Mouse (Mus musculus): ENCODE results near the gene Dtl. TPM values are rescaled to one million over a fixed set of nuclear protein-coding genes. Genes with fewer than 3 reads are reported as not detected.

The Dtl gene
- polyA plus RNA-seq, 1 experiment from 2014 or later, result 7.7 TPM

DNA sequence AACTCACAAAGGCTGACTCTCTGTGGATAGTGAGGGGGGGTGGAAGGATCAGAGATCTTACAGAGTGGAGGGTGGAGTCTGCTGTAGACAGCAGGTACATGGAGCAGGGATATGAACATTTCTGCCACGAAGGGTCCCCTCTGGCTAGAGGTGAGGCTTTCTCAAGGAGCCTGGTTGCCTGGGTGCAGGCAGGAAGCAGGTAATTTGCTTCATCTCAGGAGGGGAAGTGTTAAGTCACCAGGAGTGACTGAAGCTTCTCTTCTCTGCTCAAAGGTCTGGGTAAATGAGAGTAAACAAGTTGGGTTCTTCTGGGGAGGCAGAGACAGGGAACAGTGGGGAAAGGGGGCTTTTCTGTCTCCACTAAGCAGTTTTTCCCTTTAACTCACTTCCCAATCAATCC lies 44.3 kb downstream of the Dtl start:
- no peaks in the 10 kb centered on the region for H3K27me3 ChIP-seq (ENCODE audit: control insufficient read depth, insufficient read depth, low read length)
- WGBS, result 81% methylated on average over 1 of the region's 1 CpGs
- no peaks in the 10 kb centered on the region for H3K9me3 ChIP-seq (ENCODE audit: control insufficient read depth, low read length)
- DNase-seq (ENCODE audit: low spot score) (no peak), ATAC-seq (ENCODE audit: low FRiP score) (no peak)
- H3K36me3 ChIP-seq (replicated peaks; ENCODE audit: control insufficient read depth, insufficient read depth), result no peaks in the 10 kb centered on the region
- no peak overlapping the region for H3K27ac ChIP-seq
- H3K9ac ChIP-seq, result no peak overlapping the region
- no peak overlapping the region for H3K4me2 ChIP-seq (replicated peaks)
- no peaks in the 10 kb centered on the region for H3K4me1 ChIP-seq (replicated peaks; ENCODE audit: control insufficient read depth, insufficient read depth, low read length)
- no peak overlapping the region for H3K4me3 ChIP-seq (replicated peaks; ENCODE audit: low read length)

DNA sequence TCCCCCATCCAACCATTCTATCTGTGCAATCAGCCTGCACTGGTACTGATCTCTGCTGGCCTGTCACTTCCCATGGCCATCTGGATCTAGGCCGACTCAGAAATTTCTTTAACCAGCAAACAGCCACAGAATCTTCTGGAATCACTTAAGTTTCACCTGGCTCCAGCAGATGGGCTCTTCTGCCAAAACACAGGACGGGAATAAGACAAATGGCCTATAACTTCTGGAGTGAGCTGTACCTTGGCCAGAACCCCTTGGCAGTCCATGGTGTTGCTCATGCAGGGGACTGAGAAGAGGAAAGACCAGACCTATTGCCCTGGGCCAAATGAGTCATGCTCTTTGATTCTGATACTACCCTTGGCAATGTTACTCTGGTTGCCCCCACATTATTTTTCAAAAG lies 45.9 kb downstream of the Dtl start:
- DNase-seq (ENCODE audit: low spot score) (no peak), ATAC-seq (ENCODE audit: low FRiP score) (no peak)
- H3K27me3 ChIP-seq (ENCODE audit: control insufficient read depth, insufficient read depth, low read length), result no peaks in the 10 kb centered on the region
- H3K9me3 ChIP-seq (ENCODE audit: control insufficient read depth, low read length), result no peaks in the 10 kb centered on the region
- H3K9ac ChIP-seq, result no peak overlapping the region
- 85% methylated on average over 2 of the region's 2 CpGs for WGBS
- no peak overlapping the region for H3K4me2 ChIP-seq (replicated peaks)
- no peaks in the 10 kb centered on the region for H3K4me1 ChIP-seq (replicated peaks; ENCODE audit: control insufficient read depth, insufficient read depth, low read length)
- H3K4me3 ChIP-seq (replicated peaks; ENCODE audit: low read length), result no peak overlapping the region
- H3K27ac ChIP-seq, result no peak overlapping the region
- no peaks in the 10 kb centered on the region for H3K36me3 ChIP-seq (replicated peaks; ENCODE audit: control insufficient read depth, insufficient read depth)

GRCm38 (mm10) chr1:191527921-191528612 lies 47.3 kb downstream of the Dtl start:
- no peaks in the 10 kb centered on the region for H3K27me3 ChIP-seq (ENCODE audit: control insufficient read depth, insufficient read depth, low read length)
- H3K9me3 ChIP-seq (ENCODE audit: control insufficient read depth, low read length), result no peaks in the 10 kb centered on the region
- H3K27ac ChIP-seq, result no peak overlapping the region
- WGBS, result 70% methylated on average over 4 of the region's 4 CpGs
- no peak overlapping the region for H3K9ac ChIP-seq
- H3K4me3 ChIP-seq (replicated peaks; ENCODE audit: low read length), result no peak overlapping the region
- DNase-seq (ENCODE audit: low spot score) (no peak), ATAC-seq (ENCODE audit: low FRiP score) (no peak)
- no peak overlapping the region for H3K4me2 ChIP-seq (replicated peaks)
- no peaks in the 10 kb centered on the region for H3K36me3 ChIP-seq (replicated peaks; ENCODE audit: control insufficient read depth, insufficient read depth)
- no peaks in the 10 kb centered on the region for H3K4me1 ChIP-seq (replicated peaks; ENCODE audit: control insufficient read depth, insufficient read depth, low read length)

DNA sequence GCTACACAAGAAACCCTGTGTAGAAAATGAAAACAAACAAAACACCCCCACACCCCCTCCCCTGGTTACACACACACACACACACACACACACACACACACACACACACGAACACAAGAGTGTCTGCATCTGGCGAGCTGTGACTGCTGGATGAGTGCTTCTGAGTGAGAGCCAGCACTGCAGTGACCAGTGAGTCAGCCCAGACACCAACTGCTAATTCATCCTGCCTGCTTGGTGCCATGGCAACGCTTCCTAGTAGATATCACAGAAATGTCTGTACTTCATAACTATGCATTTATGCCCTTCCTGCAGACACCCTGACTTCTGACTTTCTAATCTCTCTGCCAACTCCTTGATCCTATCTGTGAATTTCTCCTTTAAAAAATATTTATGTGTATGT lies 48.3 kb downstream of the Dtl start:
- H3K27ac ChIP-seq, result no peak overlapping the region
- H3K4me2 ChIP-seq (replicated peaks), result no peak overlapping the region
- ATAC-seq (ENCODE audit: low FRiP score) (no peak), DNase-seq (ENCODE audit: low spot score) (no peak)
- H3K36me3 ChIP-seq (replicated peaks; ENCODE audit: control insufficient read depth, insufficient read depth), result no peaks in the 10 kb centered on the region
- no peaks in the 10 kb centered on the region for H3K4me1 ChIP-seq (replicated peaks; ENCODE audit: control insufficient read depth, insufficient read depth, low read length)
- H3K4me3 ChIP-seq (replicated peaks; ENCODE audit: low read length), result no peak overlapping the region
- H3K9ac ChIP-seq, result no peak overlapping the region
- no peaks in the 10 kb centered on the region for H3K9me3 ChIP-seq (ENCODE audit: control insufficient read depth, low read length)
- no peaks in the 10 kb centered on the region for H3K27me3 ChIP-seq (ENCODE audit: control insufficient read depth, insufficient read depth, low read length)
- 69% methylated on average over 3 of the region's 3 CpGs for WGBS

DNA sequence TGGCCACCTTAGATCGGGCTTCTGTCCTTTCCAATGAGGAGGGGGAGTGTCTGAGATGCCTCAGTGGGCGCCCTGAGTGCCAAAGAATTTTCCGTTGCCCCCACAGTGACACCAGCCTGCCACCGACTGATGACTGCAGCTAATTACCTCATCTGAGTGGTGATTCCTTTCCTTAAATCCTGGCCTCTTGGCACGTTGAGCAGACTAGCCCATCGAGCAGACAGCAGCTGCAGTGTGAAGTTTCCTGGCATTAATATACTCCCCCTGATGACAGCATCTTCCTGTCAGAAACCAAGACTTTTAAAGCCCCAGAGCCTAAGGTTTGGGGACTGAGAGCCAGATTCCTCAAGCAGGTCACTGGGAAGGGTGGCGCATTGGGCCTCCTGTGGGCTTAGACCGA lies 53.9 kb downstream of the Dtl start:
- ATAC-seq (ENCODE audit: low FRiP score) (no peak), DNase-seq (ENCODE audit: low spot score) (no peak)
- H3K27ac ChIP-seq, result no peak overlapping the region
- WGBS, result 84% methylated on average over 8 of the region's 8 CpGs
- no peak overlapping the region for H3K9ac ChIP-seq
- H3K27me3 ChIP-seq (ENCODE audit: control insufficient read depth, insufficient read depth, low read length), result no peaks in the 10 kb centered on the region
- no peak overlapping the region for H3K4me2 ChIP-seq (replicated peaks)
- H3K9me3 ChIP-seq (ENCODE audit: control insufficient read depth, low read length), result no peaks in the 10 kb centered on the region
- H3K4me1 ChIP-seq (replicated peaks; ENCODE audit: control insufficient read depth, insufficient read depth, low read length), result no peaks in the 10 kb centered on the region
- H3K4me3 ChIP-seq (replicated peaks; ENCODE audit: low read length), result no peak overlapping the region
- H3K36me3 ChIP-seq (replicated peaks; ENCODE audit: control insufficient read depth, insufficient read depth), result no peaks in the 10 kb centered on the region

GRCm38 (mm10) chr1:191520669-191521068 lies 54.7 kb downstream of the Dtl start:
- DNase-seq (ENCODE audit: low spot score) (no peak), ATAC-seq (ENCODE audit: low FRiP score) (no peak)
- H3K27me3 ChIP-seq (ENCODE audit: control insufficient read depth, insufficient read depth, low read length), result no peaks in the 10 kb centered on the region
- H3K4me2 ChIP-seq (replicated peaks), result no peak overlapping the region
- no peak overlapping the region for H3K9ac ChIP-seq
- no peak overlapping the region for H3K4me3 ChIP-seq (replicated peaks; ENCODE audit: low read length)
- H3K9me3 ChIP-seq (ENCODE audit: control insufficient read depth, low read length), result no peaks in the 10 kb centered on the region
- H3K4me1 ChIP-seq (replicated peaks; ENCODE audit: control insufficient read depth, insufficient read depth, low read length), result no peaks in the 10 kb centered on the region
- H3K27ac ChIP-seq, result no peak overlapping the region
- WGBS, result 92% methylated on average over 10 of the region's 10 CpGs
- no peaks in the 10 kb centered on the region for H3K36me3 ChIP-seq (replicated peaks; ENCODE audit: control insufficient read depth, insufficient read depth)

GRCm38 (mm10) chr1:191520194-191520593 lies 55.1 kb downstream of the Dtl start:
- DNase-seq (ENCODE audit: low spot score), result no peak
- no peaks in the 10 kb centered on the region for H3K4me1 ChIP-seq (replicated peaks; ENCODE audit: control insufficient read depth, insufficient read depth, low read length)
- no peak for ATAC-seq (ENCODE audit: low FRiP score)
- no peak overlapping the region for H3K27ac ChIP-seq
- no peak overlapping the region for H3K9ac ChIP-seq
- no peak overlapping the region for H3K4me2 ChIP-seq (replicated peaks)
- WGBS, result 83% methylated on average over 7 of the region's 7 CpGs
- H3K27me3 ChIP-seq (ENCODE audit: control insufficient read depth, insufficient read depth, low read length), result no peaks in the 10 kb centered on the region
- H3K4me3 ChIP-seq (replicated peaks; ENCODE audit: low read length), result no peak overlapping the region
- H3K9me3 ChIP-seq (ENCODE audit: control insufficient read depth, low read length), result no peaks in the 10 kb centered on the region
- H3K36me3 ChIP-seq (replicated peaks; ENCODE audit: control insufficient read depth, insufficient read depth), result no peaks in the 10 kb centered on the region

DNA sequence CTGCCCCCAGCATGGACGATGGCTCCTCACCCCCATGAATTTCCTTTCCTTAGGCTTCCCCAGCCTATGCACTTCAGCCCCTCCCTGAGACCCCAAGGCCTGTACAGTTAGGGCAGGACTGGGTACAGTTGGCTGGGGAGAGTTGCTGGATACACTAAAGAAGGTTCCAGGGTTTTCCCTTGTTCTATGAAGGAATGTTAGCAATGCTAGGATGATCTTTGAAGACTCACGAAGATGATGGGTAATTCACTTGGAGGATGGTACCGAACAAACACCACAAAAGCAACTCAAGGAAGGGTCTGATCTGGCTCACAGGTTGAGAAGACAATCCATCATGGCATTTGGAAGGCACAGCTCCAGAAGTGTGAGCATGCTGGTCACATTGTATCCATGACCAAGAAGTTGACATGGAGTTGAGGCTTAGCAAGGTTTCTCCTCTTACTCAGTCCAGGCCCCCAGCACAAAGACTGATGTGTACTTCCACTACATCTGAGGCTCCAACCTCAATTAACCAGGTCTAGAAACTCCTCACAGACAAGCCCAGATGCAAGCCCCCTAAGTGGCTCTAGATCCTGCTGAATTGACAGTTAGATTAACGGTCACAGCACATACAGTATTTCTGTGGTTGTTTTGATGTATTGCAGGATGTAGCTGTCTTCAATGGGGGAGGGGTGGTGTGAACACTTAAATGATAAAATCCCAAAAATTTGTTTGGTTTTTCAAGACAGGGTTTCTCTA lies 55.8 kb downstream of the Dtl start:
- no peaks in the 10 kb centered on the region for H3K4me1 ChIP-seq (replicated peaks; ENCODE audit: control insufficient read depth, insufficient read depth, low read length)
- no peaks in the 10 kb centered on the region for H3K9me3 ChIP-seq (ENCODE audit: control insufficient read depth, low read length)
- no peak overlapping the region for H3K9ac ChIP-seq
- DNase-seq (ENCODE audit: low spot score) (no peak), ATAC-seq (ENCODE audit: low FRiP score) (no peak)
- H3K27ac ChIP-seq, result no peak overlapping the region
- no peak overlapping the region for H3K4me2 ChIP-seq (replicated peaks)
- no peaks in the 10 kb centered on the region for H3K27me3 ChIP-seq (ENCODE audit: control insufficient read depth, insufficient read depth, low read length)
- no peak overlapping the region for H3K4me3 ChIP-seq (replicated peaks; ENCODE audit: low read length)
- H3K36me3 ChIP-seq (replicated peaks; ENCODE audit: control insufficient read depth, insufficient read depth), result no peaks in the 10 kb centered on the region
- WGBS, result 93% methylated on average over 4 of the region's 4 CpGs

DNA sequence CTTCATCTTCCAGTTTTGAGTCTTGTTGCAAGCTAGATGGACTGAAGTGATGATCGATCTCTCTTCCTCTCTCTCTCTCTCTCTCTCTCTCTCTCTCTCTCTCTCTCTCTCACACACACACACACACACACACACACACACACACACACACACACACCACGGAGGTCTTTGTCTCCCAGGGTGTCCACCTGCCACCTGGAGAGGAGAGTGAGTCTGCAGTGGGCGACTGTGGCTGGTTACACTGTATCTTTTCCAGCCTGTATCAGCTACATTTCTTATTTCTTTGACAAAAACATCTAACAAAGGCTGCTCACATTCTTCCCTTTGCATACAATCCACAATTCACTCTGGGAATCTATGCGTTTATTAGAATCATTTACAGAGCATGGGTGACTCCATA lies 56.4 kb downstream of the Dtl start:
- WGBS, result 76% methylated on average over 4 of the region's 4 CpGs
- H3K27ac ChIP-seq, result no peak overlapping the region
- no peaks in the 10 kb centered on the region for H3K36me3 ChIP-seq (replicated peaks; ENCODE audit: control insufficient read depth, insufficient read depth)
- H3K9me3 ChIP-seq (ENCODE audit: control insufficient read depth, low read length), result no peaks in the 10 kb centered on the region
- H3K27me3 ChIP-seq (ENCODE audit: control insufficient read depth, insufficient read depth, low read length), result no peaks in the 10 kb centered on the region
- H3K4me2 ChIP-seq (replicated peaks), result no peak overlapping the region
- ATAC-seq (ENCODE audit: low FRiP score), result no peak
- no peaks in the 10 kb centered on the region for H3K4me1 ChIP-seq (replicated peaks; ENCODE audit: control insufficient read depth, insufficient read depth, low read length)
- no peak overlapping the region for H3K4me3 ChIP-seq (replicated peaks; ENCODE audit: low read length)
- no peak overlapping the region for H3K9ac ChIP-seq
- DNase-seq (ENCODE audit: low spot score), result no peak
